Mouse (Mus musculus): ENCODE data around the gene Pacs2. TPM values are rescaled to one million over a fixed set of nuclear protein-coding genes. Genes with fewer than 3 reads are reported as not detected.

Pacs2 gene
- total and polyA plus RNA-seq, 3 experiments, result 29.8 to 69.7 (median 62.5) TPM

GRCm38 (mm10) chr12:113026557-113026956 is 12.2 kb downstream of the Pacs2 start (continued):
- no peak for TF ChIP-seq USF1 (IDR thresholded peaks at IDR 0.05; ENCODE audit: low read depth, low read length)
- no peak for TF ChIP-seq POLR2AphosphoS2 (IDR thresholded peaks at IDR 0.05; ENCODE audit: low read length)
- TF ChIP-seq CTCF (IDR thresholded peaks at IDR 0.05 in 2 of 3, conservative IDR thresholded peaks at IDR 0.05 in 1 of 3; ENCODE audit: control insufficient read depth in 1 of 3, insufficient read depth in 1 of 3, low read depth in 2 of 3, low read length in 3 of 3, poor library complexity in 1 of 3, severe bottlenecking in 1 of 3), result peak; percentile 22 to 63 (median 29)
- TF ChIP-seq ELF1 (IDR thresholded peaks at IDR 0.05; ENCODE audit: low read depth, low read length), result peak; percentile 47; the same call in 1 of the 2 replicates
- TF ChIP-seq EP300 (IDR thresholded peaks at IDR 0.05; ENCODE audit: low read depth in 1 of 2, low read length in 2 of 2), result peak in 1 of 2 experiments; percentile 26; a peak in 1 of 4 replicates
- no peak for TF ChIP-seq POLR2AphosphoS5 (IDR thresholded peaks at IDR 0.05; ENCODE audit: borderline replicate concordance, low read depth, low read length)
- no peak for TF ChIP-seq CHD1 (IDR thresholded peaks at IDR 0.05; ENCODE audit: low read depth, low read length)
- TF ChIP-seq KAT2A (conservative IDR thresholded peaks at IDR 0.05; ENCODE audit: low read depth, low read length), result no peak

- DNase-seq (ENCODE audit: low read depth, low spot score), result no peak
- no peak overlapping the region for H3K9ac ChIP-seq (ENCODE audit: control insufficient read depth, low read depth, low read length, poor library complexity, severe bottlenecking)
- H3K4me3 ChIP-seq (ENCODE audit: control insufficient read depth in 1 of 2, insufficient read depth in 1 of 2, low read depth in 2 of 2, low read length in 2 of 2), result no peak overlapping the region
- H3K27me3 ChIP-seq (ENCODE audit: control insufficient read depth in 1 of 2, insufficient read depth in 2 of 2, low read length in 2 of 2), result no peaks in the 10 kb centered on the region
- H3K36me3 ChIP-seq (ENCODE audit: control insufficient read depth in 1 of 2, insufficient read depth in 2 of 2, low read length in 2 of 2), result peaks cover 0 to 3% of the 10 kb centered on the region in 2 experiments; a peak in 3 of 4 replicates
- TF ChIP-seq UBTF (IDR thresholded peaks at IDR 0.05; ENCODE audit: borderline replicate concordance, insufficient read depth, low read depth, low read length), result no peak
- no peak for TF ChIP-seq MAZ (IDR thresholded peaks at IDR 0.05; ENCODE audit: low read depth, low read length)
- no peak for TF ChIP-seq JUND (IDR thresholded peaks at IDR 0.05; ENCODE audit: low read depth, low read length)
- TF ChIP-seq MYC (IDR thresholded peaks at IDR 0.05; ENCODE audit: low read depth, low read length), result no peak
- no peak for TF ChIP-seq POLR2AphosphoS5 (IDR thresholded peaks at IDR 0.05; ENCODE audit: borderline replicate concordance, low read depth, low read length)
- no peak for TF ChIP-seq HCFC1 (IDR thresholded peaks at IDR 0.05; ENCODE audit: low read depth, low read length)
- TF ChIP-seq POLR2A (IDR thresholded peaks at IDR 0.05; ENCODE audit: control insufficient read depth in 1 of 2, insufficient read depth in 1 of 2, low read depth in 1 of 2, low read length in 2 of 2, poor library complexity in 1 of 2), result no peak
- TF ChIP-seq NRF1 (IDR thresholded peaks at IDR 0.05; ENCODE audit: insufficient read depth, low read depth, low read length, poor library complexity, severe bottlenecking), result no peak
- TF ChIP-seq ZKSCAN1 (IDR thresholded peaks at IDR 0.05; ENCODE audit: low read depth, low read length), result no peak
- TF ChIP-seq ZNF384 (IDR thresholded peaks at IDR 0.05; ENCODE audit: low read depth, low read length), result no peak
- H3K4me1 ChIP-seq (ENCODE audit: control insufficient read depth in 1 of 2, insufficient read depth in 2 of 2, low read length in 2 of 2), result peaks cover 0 to 15% of the 10 kb centered on the region in 2 experiments; a peak in 2 of 4 replicates
- no peaks in the 10 kb centered on the region for H3K9me3 ChIP-seq (replicated peaks; ENCODE audit: insufficient read depth, low read length)
- no peaks in the 10 kb centered on the region for H3K79me2 ChIP-seq (ENCODE audit: control insufficient read depth, insufficient read depth, low read length, poor library complexity)
- no peak overlapping the region for H3K27ac ChIP-seq (ENCODE audit: control insufficient read depth, low read depth, low read length)
These were observed 13.2 kb downstream of the Pacs2 start for GRCm38 (mm10) chr12:113027495-113027894.

- Histone ChIP-seq H3K9ac (ENCODE audit: control insufficient read depth, low read depth, low read length, poor library complexity, severe bottlenecking) (no peak overlapping the region), H3K9me3 (replicated peaks; ENCODE audit: insufficient read depth, low read length) (no peaks in the 10 kb centered on the region), H3K27ac (ENCODE audit: control insufficient read depth, low read depth, low read length) (no peak overlapping the region), H3K27me3 (ENCODE audit: control insufficient read depth in 1 of 2, insufficient read depth in 2 of 2, low read length in 2 of 2) (no peaks in the 10 kb centered on the region), H3K79me2 (ENCODE audit: control insufficient read depth, insufficient read depth, low read length, poor library complexity) (no peaks in the 10 kb centered on the region), H3K4me3 (ENCODE audit: control insufficient read depth in 1 of 2, insufficient read depth in 1 of 2, low read depth in 2 of 2, low read length in 2 of 2) (no peak overlapping the region), H3K4me1 (ENCODE audit: control insufficient read depth in 1 of 2, insufficient read depth in 2 of 2, low read length in 2 of 2) (peaks cover 0 to 12% of the 10 kb centered on the region in 2 experiments; a peak in 2 of 4 replicates), H3K36me3 (ENCODE audit: control insufficient read depth in 1 of 2, insufficient read depth in 2 of 2, low read length in 2 of 2) (no peaks in the 10 kb centered on the region; a peak in 1 of 4 replicates)
- DNase-seq (ENCODE audit: low read depth, low spot score), result no peak
- TF ChIP-seq CTCF (IDR thresholded peaks at IDR 0.05 in 2 of 3, conservative IDR thresholded peaks at IDR 0.05 in 1 of 3; ENCODE audit: control insufficient read depth in 1 of 3, insufficient read depth in 1 of 3, low read depth in 2 of 3, low read length in 3 of 3, poor library complexity in 1 of 3, severe bottlenecking in 1 of 3), result no peak
- TF ChIP-seq BHLHE40 (IDR thresholded peaks at IDR 0.05; ENCODE audit: borderline replicate concordance, low read depth, low read length), result no peak
- TF ChIP-seq RCOR1 (IDR thresholded peaks at IDR 0.05; ENCODE audit: low read depth, low read length), result no peak
- TF ChIP-seq ZC3H11A (IDR thresholded peaks at IDR 0.05; ENCODE audit: low read depth, low read length), result no peak
- TF ChIP-seq TBP (IDR thresholded peaks at IDR 0.05; ENCODE audit: low read depth, low read length), result no peak
- no peak for TF ChIP-seq ZKSCAN1 (IDR thresholded peaks at IDR 0.05; ENCODE audit: low read depth, low read length)
- no peak for TF ChIP-seq ELF1 (IDR thresholded peaks at IDR 0.05; ENCODE audit: low read depth, low read length)
- TF ChIP-seq CHD2 (IDR thresholded peaks at IDR 0.05; ENCODE audit: low read length), result no peak
- no peak for TF ChIP-seq SMC3 (IDR thresholded peaks at IDR 0.05; ENCODE audit: low read depth, low read length)
- no peak for TF ChIP-seq POLR2AphosphoS2 (IDR thresholded peaks at IDR 0.05; ENCODE audit: low read length)
- TF ChIP-seq ZNF384 (IDR thresholded peaks at IDR 0.05; ENCODE audit: low read depth, low read length), result no peak
- TF ChIP-seq MYC (IDR thresholded peaks at IDR 0.05; ENCODE audit: low read depth, low read length), result no peak
These were observed 13.8 kb downstream of the Pacs2 start for GRCm38 (mm10) chr12:113028067-113028466.

Measured in MEL (cell line).